Mouse (Mus musculus) limb, embryonic 12.5 days (tissue): Measurements from ENCODE around the gene Rpn2. TPM values are rescaled to one million over a fixed set of nuclear protein-coding genes. Genes with fewer than 3 reads are reported as not detected.

ENCODE experiments used
- ATAC-seq: fragments of 200-750 bp; cut with Nextera tagmentation; 2 replicates; pipeline ENCODE4 v1.8.0; 2017; ENCODE audit warnings: low read depth, moderate TSS enrichment; ENCODE audit not compliant: insufficient number of reproducible peaks, insufficient read depth, low FRiP score, low TSS enrichment
- H3K27ac ChIP-seq: fragments of 300-500 bp; sonication (generic); 2 replicates; pipeline ENCODE4 v1.5.1; 2016; ENCODE audit warnings: mild to moderate bottlenecking, moderate library complexity
- H3K27me3 ChIP-seq: fragments of 300-500 bp; sonication (generic); 2 replicates; pipeline ENCODE4 v1.6.1; 2016; ENCODE audit warnings: mild to moderate bottlenecking, moderate library complexity
- H3K36me3 ChIP-seq: fragments of 300-500 bp; sonication (generic); 2 replicates; pipeline ENCODE4 v1.6.1; 2016; ENCODE audit warnings: mild to moderate bottlenecking, moderate library complexity
- H3K4me1 ChIP-seq: fragments of 300-500 bp; sonication (generic); replicated peaks from 2 replicates; pipeline ENCODE4 v1.6.1; 2016
- H3K4me2 ChIP-seq: fragments of 300-500 bp; sonication (generic); 2 replicates; pipeline ENCODE4 v1.6.1; 2016; ENCODE audit warnings: mild to moderate bottlenecking, moderate library complexity
- H3K4me3 ChIP-seq: fragments of 300-500 bp; sonication (generic); replicated peaks from 2 replicates; pipeline ENCODE4 v1.5.1; 2016; ENCODE audit warnings: mild to moderate bottlenecking
- H3K9ac ChIP-seq: fragments of 300-500 bp; sonication (generic); replicated peaks from 2 replicates; pipeline ENCODE4 v1.6.1; 2016; ENCODE audit warnings: mild to moderate bottlenecking, moderate library complexity
- H3K9me3 ChIP-seq: fragments of 300-500 bp; sonication (generic); 2 replicates; pipeline ENCODE4 v1.6.1; 2016; ENCODE audit warnings: mild to moderate bottlenecking, moderate library complexity
- whole genome bisulfite sequencing: fragments of 180-500 bp; shearing (Covaris S2); methylation state at CpG from one replicate; pipeline ENCODE4 v1.1.7; 2016; 5-methylcytosine and 5-hydroxymethylcytosine counted together
- polyA plus RNA-seq: library from polyadenylated mRNA; unstranded; fragments of >200 nt; fragmentation: Nextera tagmentation; extraction: Ambion mirVana; gene quantifications from 2 replicates; pipeline ENCODE4 v1.2.1, GENCODE M21; 2016

The Rpn2 gene
- polyA plus RNA-seq, 1 experiment from 2014 or later: 266 TPM

DNA sequence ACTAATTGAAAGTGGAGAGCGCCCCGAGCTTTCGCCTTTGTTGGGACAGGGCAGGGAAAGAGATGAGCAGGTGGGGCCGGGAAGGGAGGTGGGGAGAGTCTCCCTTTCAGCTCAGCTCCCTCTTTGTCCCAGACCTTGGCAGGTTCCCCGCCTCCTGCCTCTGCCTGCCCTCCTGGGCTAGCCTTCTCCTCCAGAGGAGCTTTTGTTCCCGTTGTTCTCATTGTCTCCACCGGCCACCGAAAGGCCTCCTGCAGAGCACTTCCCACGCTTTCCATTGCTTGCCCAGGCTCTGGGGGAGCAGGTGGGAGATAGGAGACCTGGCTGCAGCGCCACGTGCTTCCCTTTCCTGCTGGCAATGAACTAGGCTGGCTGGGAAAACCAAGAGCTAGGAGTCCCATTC is 49.8 kb downstream of the Rpn2 start:
- Histone ChIP-seq H3K4me2 (no peak overlapping the region), H3K4me1 (no peaks in the 10 kb centered on the region), H3K36me3 (peaks cover 57% of the 10 kb centered on the region), H3K27me3 (no peaks in the 10 kb centered on the region), H3K4me3 (no peak overlapping the region), H3K9me3 (no peaks in the 10 kb centered on the region), H3K27ac (no peak overlapping the region; the same call in 1 of the 2 replicates), H3K9ac (no peak overlapping the region)
- no peak for ATAC-seq
- WGBS: 43% methylated on average over 11 of the region's 11 CpGs

DNA sequence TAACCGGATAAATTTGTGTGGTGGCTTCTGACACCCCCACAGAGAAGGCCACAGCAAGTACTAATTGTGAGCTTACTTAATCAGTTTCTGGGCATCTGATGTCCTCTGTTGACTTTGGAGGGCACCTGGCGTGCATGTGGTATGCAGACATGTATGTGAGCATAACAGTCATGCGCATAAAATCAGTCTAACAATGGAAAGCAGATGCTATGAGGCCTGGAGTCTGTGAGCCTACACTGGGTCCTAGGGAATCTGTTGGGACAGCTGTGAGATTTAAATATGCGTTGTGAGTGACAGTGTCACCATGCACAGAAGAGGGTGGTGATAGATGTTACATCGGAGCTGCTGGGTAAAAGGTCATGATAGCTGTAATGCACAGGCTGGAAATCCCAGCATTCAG is 53.2 kb downstream of the Rpn2 start:
- H3K4me3 ChIP-seq: no peak overlapping the region
- ATAC-seq: no peak
- H3K9ac ChIP-seq: no peak overlapping the region
- no peak overlapping the region for H3K4me2 ChIP-seq
- H3K9me3 ChIP-seq: no peaks in the 10 kb centered on the region
- H3K27me3 ChIP-seq: no peaks in the 10 kb centered on the region
- H3K36me3 ChIP-seq: peaks cover 22% of the 10 kb centered on the region
- H3K27ac ChIP-seq: no peak overlapping the region
- H3K4me1 ChIP-seq: no peaks in the 10 kb centered on the region
- WGBS: 71% methylated on average over 5 of the region's 5 CpGs

DNA sequence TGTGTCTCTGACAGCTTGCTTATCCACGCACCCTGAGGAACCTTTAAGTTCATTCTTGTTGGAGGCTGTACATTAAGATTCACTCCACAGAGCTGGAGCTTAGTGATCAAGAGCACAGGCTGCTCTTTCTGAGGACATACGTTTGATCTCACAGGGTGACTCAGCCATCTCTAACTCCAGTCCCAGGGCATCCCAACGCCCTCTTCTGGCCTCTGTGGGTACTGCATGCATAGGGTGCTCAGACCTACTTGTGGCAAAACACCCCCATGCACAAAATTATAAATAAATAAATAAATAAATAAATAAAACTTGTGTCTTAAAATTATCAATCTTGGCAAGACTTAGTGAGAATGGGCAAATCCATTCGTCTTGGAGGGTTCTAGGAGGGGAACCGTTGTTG is 59.8 kb downstream of the Rpn2 start:
- ATAC-seq: no peak
- H3K36me3 ChIP-seq: no peaks in the 10 kb centered on the region
- no peak overlapping the region for H3K27ac ChIP-seq
- H3K9ac ChIP-seq: no peak overlapping the region
- no peaks in the 10 kb centered on the region for H3K27me3 ChIP-seq
- H3K9me3 ChIP-seq: no peaks in the 10 kb centered on the region
- no peak overlapping the region for H3K4me3 ChIP-seq
- WGBS: 45% methylated on average over 5 of the region's 5 CpGs
- H3K4me1 ChIP-seq: peaks cover 22% of the 10 kb centered on the region
- no peak overlapping the region for H3K4me2 ChIP-seq

DNA sequence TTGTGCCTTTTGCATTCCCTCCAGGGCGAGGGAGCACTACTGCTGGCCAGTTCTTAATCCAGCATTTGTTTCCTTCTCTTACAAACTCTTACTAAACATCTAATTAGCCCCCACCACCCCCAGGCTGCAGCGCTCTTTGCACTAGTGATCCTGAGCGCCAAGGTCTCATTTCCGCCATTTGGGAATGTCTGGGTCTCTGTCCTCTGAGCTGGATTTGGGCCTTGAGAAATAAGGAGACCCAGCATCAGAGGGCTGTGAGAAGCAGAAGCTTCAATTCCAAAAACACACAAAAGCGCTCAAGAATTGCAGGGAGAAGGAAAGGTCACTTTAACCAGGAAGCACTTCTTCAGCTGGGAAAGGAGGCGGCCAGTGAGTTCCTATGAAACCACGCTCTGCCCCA is 60.7 kb downstream of the Rpn2 start:
- peak overlapping the region; percentile 69 for H3K27ac ChIP-seq

DNA sequence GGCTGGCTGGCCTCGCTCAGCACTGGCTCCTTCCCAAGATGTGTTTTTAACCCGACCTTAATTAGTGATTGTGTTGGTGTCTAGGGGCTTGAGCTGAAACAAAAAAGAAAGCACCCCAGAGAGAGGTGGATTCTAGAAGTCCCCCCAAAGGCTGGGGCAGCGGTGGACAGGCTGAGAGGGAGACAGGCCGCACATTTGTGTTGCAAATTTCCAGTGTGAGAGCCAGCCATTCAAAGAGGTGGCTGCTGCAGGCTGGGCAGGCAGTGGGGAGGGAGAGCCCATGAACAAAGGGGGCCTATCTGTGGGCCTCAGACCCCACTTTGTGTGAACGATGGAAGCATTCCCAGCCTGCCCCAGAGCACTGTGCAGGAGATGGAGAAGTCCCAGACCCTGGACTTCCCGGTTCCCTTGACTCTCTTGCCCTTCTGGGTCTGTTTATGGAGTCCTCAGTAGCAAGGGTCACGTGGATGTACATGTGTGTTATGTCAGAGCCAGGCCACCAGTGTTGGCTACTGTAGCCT is 61.5 kb downstream of the Rpn2 start:
- no peaks in the 10 kb centered on the region for H3K9me3 ChIP-seq
- no peak overlapping the region for H3K4me3 ChIP-seq
- H3K4me2 ChIP-seq: no peak overlapping the region
- H3K36me3 ChIP-seq: no peaks in the 10 kb centered on the region
- H3K27ac ChIP-seq: peak overlapping the region; percentile 69
- H3K27me3 ChIP-seq: no peaks in the 10 kb centered on the region; the same call in 1 of the 2 replicates
- no peak overlapping the region for H3K9ac ChIP-seq
- no peak for ATAC-seq
- 50% methylated on average over 7 of the region's 7 CpGs for WGBS
- H3K4me1 ChIP-seq: peaks cover 22% of the 10 kb centered on the region

More for the DNA sequence above, 60.7 kb downstream of the Rpn2 start:
- H3K27me3 ChIP-seq: no peaks in the 10 kb centered on the region
- no peaks in the 10 kb centered on the region for H3K36me3 ChIP-seq
- 82% methylated on average over 7 of the region's 7 CpGs for WGBS
- no peaks in the 10 kb centered on the region for H3K9me3 ChIP-seq
- H3K4me3 ChIP-seq: no peak overlapping the region
- no peak overlapping the region for H3K4me2 ChIP-seq
- H3K4me1 ChIP-seq: peaks cover 22% of the 10 kb centered on the region
- no peak for ATAC-seq
- H3K9ac ChIP-seq: no peak overlapping the region

DNA sequence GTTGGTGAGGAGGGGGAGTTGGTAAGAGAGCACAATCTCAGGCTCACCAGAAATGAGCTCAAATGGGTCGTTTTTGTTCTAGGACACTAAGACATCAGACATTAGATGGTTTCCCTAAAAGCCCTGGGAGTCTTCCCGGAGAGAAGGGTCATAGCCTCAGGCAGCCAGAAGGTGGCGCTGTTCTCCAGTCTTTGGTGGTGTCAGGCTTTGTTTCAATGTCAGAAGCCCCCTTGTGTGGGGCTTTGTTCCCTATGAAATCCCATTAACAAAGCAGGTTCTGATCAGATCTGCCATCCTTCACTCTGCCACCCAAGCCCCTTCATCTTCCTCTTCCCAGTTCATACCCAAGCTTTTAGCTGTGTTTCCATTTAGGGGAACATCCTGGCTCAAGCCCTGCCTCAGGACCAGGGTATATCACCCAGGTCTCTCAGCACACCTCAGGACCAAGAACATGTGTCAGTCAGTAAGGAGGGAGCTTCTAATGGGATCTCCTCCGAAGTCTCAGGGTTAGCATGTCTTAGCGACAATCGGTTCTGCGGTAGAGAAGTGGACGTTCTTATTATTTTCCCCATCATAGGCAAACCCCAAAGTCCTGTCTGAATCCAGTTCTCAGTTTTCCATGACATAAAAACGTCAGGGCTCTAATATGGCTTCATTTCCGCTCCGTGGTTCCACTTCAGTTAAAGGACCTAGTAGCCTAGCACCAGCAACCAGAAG is 62.9 kb downstream of the Rpn2 start:
- H3K27ac ChIP-seq: 0 out of 2 replicates have a peak overlapping the region, but pooled peaks have one; percentile 13
- peaks cover 22% of the 10 kb centered on the region for H3K4me1 ChIP-seq
- no peaks in the 10 kb centered on the region; the same call in 1 of the 2 replicates for H3K27me3 ChIP-seq
- WGBS: 53% methylated on average over 11 of the region's 11 CpGs
- no peak overlapping the region for H3K4me3 ChIP-seq
- H3K9me3 ChIP-seq: no peaks in the 10 kb centered on the region
- peak; percentile 21; the same call in 1 of the 2 replicates for ATAC-seq
- no peaks in the 10 kb centered on the region for H3K36me3 ChIP-seq
- H3K4me2 ChIP-seq: no peak overlapping the region
- no peak overlapping the region for H3K9ac ChIP-seq

DNA sequence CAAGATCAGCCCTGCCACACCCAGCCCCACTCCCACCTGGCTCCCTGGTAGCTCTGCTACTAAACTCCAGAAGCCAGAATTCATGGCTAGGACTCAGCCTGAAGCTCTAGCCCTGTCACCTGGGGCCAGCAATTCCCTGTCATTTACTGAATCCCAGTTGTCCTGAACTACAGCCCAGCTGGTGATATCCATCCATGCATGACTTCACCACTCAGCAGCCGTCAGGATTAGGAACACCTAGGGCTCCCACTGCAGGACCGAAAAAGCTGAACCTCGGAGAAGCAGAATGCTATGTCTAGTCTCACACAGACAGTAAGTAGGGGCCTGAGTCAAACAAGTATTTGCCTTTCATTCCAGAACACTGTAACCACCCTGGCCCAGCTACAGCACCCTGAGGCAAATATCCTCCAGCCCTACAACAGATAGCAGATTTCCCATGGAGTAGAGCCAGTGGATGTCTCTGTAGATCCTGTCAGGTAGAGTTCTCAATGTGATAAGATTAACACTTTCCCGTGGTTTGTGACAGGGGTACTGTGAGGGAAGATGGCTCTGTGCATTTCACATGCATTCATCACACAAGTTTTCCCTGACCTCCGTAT is 63.6 kb downstream of the Rpn2 start:
- H3K36me3 ChIP-seq: no peaks in the 10 kb centered on the region
- no peaks in the 10 kb centered on the region; the same call in 1 of the 2 replicates for H3K27me3 ChIP-seq
- H3K4me3 ChIP-seq: no peak overlapping the region
- H3K4me2 ChIP-seq: no peak overlapping the region
- H3K9ac ChIP-seq: no peak overlapping the region
- no peak for ATAC-seq
- WGBS: 61% methylated on average over 5 of the region's 5 CpGs
- peaks cover 25% of the 10 kb centered on the region for H3K4me1 ChIP-seq
- peak overlapping the region; percentile 13; the same call in 1 of the 2 replicates for H3K27ac ChIP-seq
- no peaks in the 10 kb centered on the region for H3K9me3 ChIP-seq

DNA sequence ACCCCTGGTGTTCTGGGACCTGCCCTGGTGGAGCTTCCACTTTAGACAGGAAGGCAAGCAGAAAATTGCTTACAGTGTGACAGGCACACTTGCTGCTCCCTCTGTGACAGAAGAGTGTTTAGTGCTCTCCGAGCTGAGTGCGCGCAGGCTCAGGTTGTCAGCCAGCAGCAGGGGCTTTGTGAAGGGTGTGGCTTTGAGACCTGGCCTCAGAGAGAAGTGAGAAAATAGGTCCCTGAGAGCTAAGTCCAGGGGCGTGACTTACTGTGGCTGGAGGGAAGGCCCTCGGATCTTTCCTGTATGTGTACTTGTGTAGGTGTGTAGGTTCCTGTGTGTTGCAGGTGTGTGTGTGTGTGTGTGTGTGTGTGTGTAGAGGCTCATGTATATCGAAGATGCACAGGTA is 64.5 kb downstream of the Rpn2 start:
- H3K27ac ChIP-seq: no peak overlapping the region
- no peaks in the 10 kb centered on the region; the same call in 1 of the 2 replicates for H3K27me3 ChIP-seq
- peaks cover 28% of the 10 kb centered on the region for H3K4me1 ChIP-seq
- no peaks in the 10 kb centered on the region for H3K9me3 ChIP-seq
- H3K9ac ChIP-seq: no peak overlapping the region
- H3K4me3 ChIP-seq: no peak overlapping the region
- no peaks in the 10 kb centered on the region for H3K36me3 ChIP-seq
- WGBS: 70% methylated on average over 6 of the region's 6 CpGs
- H3K4me2 ChIP-seq: no peak overlapping the region
- no peak for ATAC-seq

DNA sequence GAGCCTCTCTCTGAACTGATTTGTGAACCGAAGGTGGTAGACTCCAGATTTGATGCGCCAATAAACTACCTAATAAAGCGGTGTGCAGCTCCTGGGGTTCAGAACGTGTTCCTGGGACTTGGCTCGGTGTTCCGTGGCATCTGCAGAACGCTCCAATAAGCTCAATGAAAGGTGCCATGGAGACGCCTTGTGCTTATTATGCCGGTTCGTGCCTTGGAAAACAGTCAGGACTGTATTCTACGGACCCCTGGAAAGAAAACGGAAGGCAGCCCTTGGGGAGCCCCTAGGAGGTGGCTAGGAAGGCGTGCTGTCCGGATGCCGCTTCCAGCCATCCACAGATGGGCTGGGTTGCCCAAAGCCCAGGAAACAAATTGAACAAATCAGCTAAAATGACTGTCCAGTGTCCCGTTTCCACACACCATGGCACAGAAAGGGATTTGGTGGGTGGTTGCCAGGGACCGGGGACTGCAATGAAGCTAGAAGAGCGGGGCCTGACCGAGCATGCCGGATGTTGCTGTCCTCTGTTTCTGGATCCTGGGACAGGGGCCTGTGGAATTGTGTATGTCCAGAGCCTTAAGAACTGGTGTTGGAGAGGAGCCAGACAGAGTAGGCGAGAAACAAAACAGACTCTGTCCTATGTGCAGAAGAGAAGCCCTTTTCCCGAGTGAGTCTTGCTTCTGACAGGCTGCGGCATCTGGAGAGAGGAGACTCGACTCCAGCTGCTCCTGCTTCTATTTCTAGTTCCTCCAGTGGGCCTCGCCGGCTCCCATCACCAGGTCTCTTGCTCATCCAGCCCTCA is 68.7 kb downstream of the Rpn2 start, which contains the start of gene Ghrh:
TSS of gene Ghrh (minus strand) at position 146 of the 799 bp plus-strand sequence.
- Histone ChIP-seq H3K27ac (peak within 1 kb of the TSS; percentile 78), H3K9ac (0 out of 2 replicates have a peak within 1 kb of the TSS, but pooled peaks have one; percentile 31), H3K4me2 (no peak within 1 kb of the TSS), H3K9me3 (no peaks in the 10 kb centered on the region), H3K4me3 (no peak within 1 kb of the TSS), H3K4me1 (peaks cover 10% of the 10 kb centered on the region), H3K36me3 (no peaks in the 10 kb centered on the region), H3K27me3 (no peaks in the 10 kb centered on the region; the same call in 1 of the 2 replicates)
- ATAC-seq: no peak
- 73% methylated on average over 26 of the region's 26 CpGs for WGBS

DNA sequence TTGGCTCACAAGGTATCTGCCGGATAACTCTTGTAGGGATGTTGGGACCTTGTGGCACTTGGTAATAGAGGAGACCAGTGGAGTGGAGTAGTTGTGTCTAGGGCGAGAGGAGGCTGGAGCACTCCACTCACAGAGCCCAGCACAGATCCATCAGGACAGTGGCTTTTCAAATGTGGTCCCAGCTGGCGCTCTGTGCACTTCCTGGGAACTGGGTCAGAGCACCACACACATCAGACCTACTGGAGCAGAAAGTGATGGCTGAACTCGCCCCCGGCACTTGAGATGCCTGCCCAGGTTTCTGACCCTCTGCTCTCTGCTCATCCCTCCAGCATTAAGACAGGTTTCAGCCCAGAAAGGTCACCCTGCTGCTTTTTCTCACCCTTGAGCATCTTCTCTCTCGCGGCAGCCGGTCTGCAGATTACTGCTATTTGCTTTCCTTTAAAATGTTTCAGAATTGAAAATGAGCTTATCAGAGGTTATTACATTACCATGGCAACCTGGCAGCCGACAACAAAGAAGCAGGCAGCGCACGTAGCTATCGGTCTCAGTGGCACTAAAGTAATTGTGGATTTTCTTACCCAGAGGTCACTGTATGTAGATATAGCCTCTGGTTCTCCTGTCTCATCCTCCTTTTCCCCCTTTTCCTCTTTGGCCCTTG is 70.4 kb downstream of the Rpn2 start:
- no peaks in the 10 kb centered on the region; the same call in 1 of the 2 replicates for H3K27me3 ChIP-seq
- H3K4me2 ChIP-seq: no peak overlapping the region
- H3K9me3 ChIP-seq: no peaks in the 10 kb centered on the region
- H3K27ac ChIP-seq: no peak overlapping the region
- ATAC-seq: no peak
- WGBS: 76% methylated on average over 12 of the region's 12 CpGs
- H3K9ac ChIP-seq: no peak overlapping the region
- H3K36me3 ChIP-seq: no peaks in the 10 kb centered on the region
- peaks cover 19% of the 10 kb centered on the region for H3K4me1 ChIP-seq
- H3K4me3 ChIP-seq: no peak overlapping the region
